Mouse (Mus musculus) spleen, adult 2 months (tissue): ENCODE results near the gene Btnl2.

Experiments
- CTCF ChIP-seq: fragments of 200-500 bp; IDR thresholded peaks from 2 replicates; pipeline ENCODE4 v1.5.1; 2011; ENCODE audit warnings: mild to moderate bottlenecking, inconsistent platforms; ENCODE audit not compliant: insufficient read depth, insufficient read length, insufficient replicate concordance; ENCODE audit errors: extremely low read depth
- POLR2A ChIP-seq: fragments of 200-500 bp; IDR thresholded peaks from 2 replicates; pipeline ENCODE4 v1.6.1; 2011; ENCODE audit warnings: low read depth, low read length, inconsistent platforms

GRCm38 (mm10) chr17:34315512-34315911, 39.1 kb upstream of the Btnl2 start:
- no peak for TF ChIP-seq CTCF
- no peak for TF ChIP-seq POLR2A
